Comparison of ENCODE assay signal across 15 mouse cellular contexts in genomic region chr3:158295041-158295440, GRCm38 (mm10).
DNase-seq lines count a peak whose midpoint lies in the region; ATAC-seq lines count a peak whose summit lies in the region.
"Had no signal": no experiment of that assay in that cellular context is flagged by ENCODE, and none has a peak within 500 bp of the region (broad histone marks: within the 10 kb centered on the region; RNA-seq: fewer than 3 reads in every experiment).

No protein-coding gene starts in this region.

- 0 out of 2 replicates have a peak, but pooled peaks have one; percentile 54 for ATAC-seq in hindbrain, embryonic 13.5 days (ENCODE audit: low FRiP score)
- no peak for ATAC-seq in midbrain, embryonic 14.5 days (ENCODE audit: low FRiP score, low TSS enrichment)
- no peak for ATAC-seq in midbrain, embryonic 11.5 days (ENCODE audit: low FRiP score)

- no peak overlapping the region for H3K27ac ChIP-seq in hindbrain, embryonic 13.5 days
- no peak overlapping the region for H3K27ac ChIP-seq in hindbrain, embryonic 10.5 days
- no peak overlapping the region for H3K27ac ChIP-seq in midbrain, embryonic 14.5 days (replicated peaks; ENCODE audit: low read depth, low read length)
- no peak overlapping the region for H3K27ac ChIP-seq in midbrain, embryonic 11.5 days (ENCODE audit: low read depth, low read length)
- H3K27ac ChIP-seq: liver, embryonic 15.5 days had no signal

- H3K4me3 ChIP-seq in hindbrain, embryonic 13.5 days: no peak overlapping the region
- H3K4me3 ChIP-seq in hindbrain, embryonic 10.5 days: no peak overlapping the region
- H3K4me3 ChIP-seq in midbrain, embryonic 14.5 days (replicated peaks; ENCODE audit: low read depth, low read length): no peak overlapping the region
- no peak overlapping the region for H3K4me3 ChIP-seq in midbrain, embryonic 11.5 days (ENCODE audit: low read depth, low read length)
- H3K4me3 ChIP-seq: heart, embryonic 12.5 days; liver, embryonic 15.5 days had no signal

- H3K27me3 ChIP-seq in hindbrain, embryonic 13.5 days: no peaks in the 10 kb centered on the region
- H3K27me3 ChIP-seq in hindbrain, embryonic 10.5 days (ENCODE audit: insufficient read depth, poor library complexity, severe bottlenecking): no peaks in the 10 kb centered on the region
- no peaks in the 10 kb centered on the region for H3K27me3 ChIP-seq in midbrain, embryonic 14.5 days (ENCODE audit: control insufficient read depth, insufficient read depth, low read length)
- H3K27me3 ChIP-seq in midbrain, embryonic 11.5 days (ENCODE audit: control insufficient read depth, insufficient read depth, low read length): no peaks in the 10 kb centered on the region
- H3K27me3 ChIP-seq: heart, embryonic 12.5 days; liver, embryonic 15.5 days had no signal

- WGBS in hindbrain, embryonic 13.5 days: 81% methylated on average over 5 of the region's 5 CpGs
- WGBS in hindbrain, embryonic 10.5 days: 86% methylated on average over 5 of the region's 5 CpGs
- 82% methylated on average over 5 of the region's 5 CpGs for WGBS in midbrain, embryonic 14.5 days
- WGBS in midbrain, embryonic 11.5 days: 92% methylated on average over 5 of the region's 5 CpGs

- no peak overlapping the region for H3K4me2 ChIP-seq in hindbrain, embryonic 13.5 days
- H3K4me2 ChIP-seq in midbrain, embryonic 14.5 days (ENCODE audit: low read length): no peak overlapping the region
- H3K4me2 ChIP-seq in midbrain, embryonic 11.5 days: no peak overlapping the region
- H3K4me2 ChIP-seq: heart, embryonic 12.5 days; liver, embryonic 15.5 days had no signal

- intact Hi-C loops in left cerebral cortex, postnatal 36 days (cut with DNase I): no loop called here

- DNase-seq in cerebellum, adult 9-10 months: peak; percentile 5
- DNase-seq in cerebellum, adult 11 months: no peak
- DNase-seq in hindbrain, embryonic 10.5 days (ENCODE audit: low spot score): no peak
- peak; percentile 36 for DNase-seq in midbrain, embryonic 14.5 days
- no peak for DNase-seq in midbrain, embryonic 11.5 days (ENCODE audit: low spot score, missing footprints)
- peak; percentile 26 to 27 for DNase-seq in left cerebral cortex, postnatal 36 days (ENCODE audit: low spot score in 2 of 2)
- no peak for DNase-seq in ovary, adult 18-20 months (ENCODE audit: low spot score)
- DNase-seq: adrenal gland, adult 2 months; gastrocnemius, postnatal 25 days; kidney, adult 9 months; lung, postnatal 36 days; thymus, adult 2 months had no signal

- 0 out of 2 replicates have a peak, but pooled peaks cover 3% of the 10 kb centered on the region for H3K4me1 ChIP-seq in hindbrain, embryonic 13.5 days (replicated peaks)
- no peaks in the 10 kb centered on the region for H3K4me1 ChIP-seq in hindbrain, embryonic 10.5 days (replicated peaks)
- H3K4me1 ChIP-seq in midbrain, embryonic 14.5 days (ENCODE audit: control insufficient read depth, insufficient read depth, low read length): no peaks in the 10 kb centered on the region
- H3K4me1 ChIP-seq in midbrain, embryonic 11.5 days (ENCODE audit: control insufficient read depth, insufficient read depth, low read length): no peaks in the 10 kb centered on the region
- H3K4me1 ChIP-seq: heart, embryonic 12.5 days; liver, embryonic 15.5 days had no signal

- no peaks in the 10 kb centered on the region for H3K36me3 ChIP-seq in hindbrain, embryonic 13.5 days
- no peaks in the 10 kb centered on the region for H3K36me3 ChIP-seq in hindbrain, embryonic 10.5 days
- no peaks in the 10 kb centered on the region for H3K36me3 ChIP-seq in midbrain, embryonic 14.5 days (ENCODE audit: control insufficient read depth, insufficient read depth, low read length)
- H3K36me3 ChIP-seq in midbrain, embryonic 11.5 days (ENCODE audit: control insufficient read depth, insufficient read depth, low read length): no peaks in the 10 kb centered on the region
- H3K36me3 ChIP-seq: heart, embryonic 12.5 days; liver, embryonic 15.5 days had no signal

- no peaks in the 10 kb centered on the region for H3K9me3 ChIP-seq in hindbrain, embryonic 13.5 days
- no peaks in the 10 kb centered on the region for H3K9me3 ChIP-seq in hindbrain, embryonic 10.5 days
- no peaks in the 10 kb centered on the region for H3K9me3 ChIP-seq in midbrain, embryonic 14.5 days (ENCODE audit: control insufficient read depth, low read length)
- H3K9me3 ChIP-seq in midbrain, embryonic 11.5 days (ENCODE audit: control insufficient read depth, low read length): no peaks in the 10 kb centered on the region
- H3K9me3 ChIP-seq: heart, embryonic 12.5 days; liver, embryonic 15.5 days had no signal

- no peak overlapping the region for H3K9ac ChIP-seq in hindbrain, embryonic 13.5 days
- H3K9ac ChIP-seq in midbrain, embryonic 14.5 days (replicated peaks; ENCODE audit: low read length): no peak overlapping the region
- H3K9ac ChIP-seq in midbrain, embryonic 11.5 days (ENCODE audit: low read length): no peak overlapping the region
- H3K9ac ChIP-seq: heart, embryonic 12.5 days; liver, embryonic 15.5 days had no signal

Comparison
In these comparisons a context has a peak if more than half of its experiments do, and no peak if none do; other contexts are left out.
1. DNase-seq: peak in cerebellum, adult 9-10 months (single experiment), midbrain, embryonic 14.5 days (single experiment) and left cerebral cortex, postnatal 36 days (2 of 2); none in cerebellum, adult 11 months (single experiment), hindbrain, embryonic 10.5 days (single experiment), midbrain, embryonic 11.5 days (single experiment) and ovary, adult 18-20 months (single experiment).